Comparison of ENCODE assay signal across 10 mouse cellular contexts in genomic region chr11:43217021-43217420, GRCm38 (mm10).
DNase-seq lines count a peak whose midpoint lies in the region; ATAC-seq lines count a peak whose summit lies in the region.
"Had no signal": no experiment of that assay in that cellular context is flagged by ENCODE, and none has a peak within 500 bp of the region (broad histone marks: within the 10 kb centered on the region; RNA-seq: fewer than 3 reads in every experiment).

No protein-coding gene starts in this region.

- H3K36me3 ChIP-seq in hindbrain, embryonic 15.5 days, result no peaks in the 10 kb centered on the region
- H3K36me3 ChIP-seq: G1E had no signal

- peak; percentile 83 for ATAC-seq in hindbrain, embryonic 15.5 days (ENCODE audit: low FRiP score, low read depth)

- no peak overlapping the region for H3K4me3 ChIP-seq in hindbrain, embryonic 15.5 days
- H3K4me3 ChIP-seq: megakaryocyte, embryonic 14.5 days had no signal

- H3K9me3 ChIP-seq in hindbrain, embryonic 15.5 days, result no peaks in the 10 kb centered on the region
- H3K9me3 ChIP-seq: megakaryocyte, embryonic 14.5 days had no signal

- peak; percentile 47 for DNase-seq in layer of hippocampus, adult 11-12 months (ENCODE audit: low spot score)
- no peak for DNase-seq in layer of hippocampus, adult 9-10 months (ENCODE audit: low spot score)
- DNase-seq in cerebellum, adult 9-10 months, result peak; percentile 20
- DNase-seq in lung, postnatal 25 days (ENCODE audit: low spot score), result peak; percentile 3
- no peak for DNase-seq in thymus, postnatal 0 days (ENCODE audit: low spot score)
- no peak for DNase-seq in gastrocnemius, postnatal 25 days
- DNase-seq in kidney, adult 9 months, result no peak

- H3K4me2 ChIP-seq in hindbrain, embryonic 15.5 days, result no peak overlapping the region

- 41% methylated on average over 4 of the region's 4 CpGs for WGBS in hindbrain, embryonic 15.5 days

- H3K9ac ChIP-seq in hindbrain, embryonic 15.5 days, result no peak overlapping the region

- H3K27me3 ChIP-seq in hindbrain, embryonic 15.5 days, result no peaks in the 10 kb centered on the region
- H3K27me3 ChIP-seq: megakaryocyte, embryonic 14.5 days had no signal

- H3K4me1 ChIP-seq in hindbrain, embryonic 15.5 days (replicated peaks), result peaks cover 12% of the 10 kb centered on the region
- H3K4me1 ChIP-seq: megakaryocyte, embryonic 14.5 days had no signal

- H3K27ac ChIP-seq in hindbrain, embryonic 15.5 days (replicated peaks), result no peak overlapping the region; the same call in 1 of the 2 replicates

Comparison
In these comparisons a context has a peak if more than half of its experiments do, and no peak if none do; other contexts are left out.
1. DNase-seq: peak in layer of hippocampus, adult 11-12 months (single experiment), cerebellum, adult 9-10 months (single experiment) and lung, postnatal 25 days (single experiment); none in layer of hippocampus, adult 9-10 months (single experiment), thymus, postnatal 0 days (single experiment), gastrocnemius, postnatal 25 days (single experiment) and kidney, adult 9 months (single experiment).